Mouse (Mus musculus): ENCODE measurements around the gene Slc10a7.
A peak's percentile ranks its signal among the peaks of the same experiment; 100 is the strongest.

Gene Slc10a7

DNA sequence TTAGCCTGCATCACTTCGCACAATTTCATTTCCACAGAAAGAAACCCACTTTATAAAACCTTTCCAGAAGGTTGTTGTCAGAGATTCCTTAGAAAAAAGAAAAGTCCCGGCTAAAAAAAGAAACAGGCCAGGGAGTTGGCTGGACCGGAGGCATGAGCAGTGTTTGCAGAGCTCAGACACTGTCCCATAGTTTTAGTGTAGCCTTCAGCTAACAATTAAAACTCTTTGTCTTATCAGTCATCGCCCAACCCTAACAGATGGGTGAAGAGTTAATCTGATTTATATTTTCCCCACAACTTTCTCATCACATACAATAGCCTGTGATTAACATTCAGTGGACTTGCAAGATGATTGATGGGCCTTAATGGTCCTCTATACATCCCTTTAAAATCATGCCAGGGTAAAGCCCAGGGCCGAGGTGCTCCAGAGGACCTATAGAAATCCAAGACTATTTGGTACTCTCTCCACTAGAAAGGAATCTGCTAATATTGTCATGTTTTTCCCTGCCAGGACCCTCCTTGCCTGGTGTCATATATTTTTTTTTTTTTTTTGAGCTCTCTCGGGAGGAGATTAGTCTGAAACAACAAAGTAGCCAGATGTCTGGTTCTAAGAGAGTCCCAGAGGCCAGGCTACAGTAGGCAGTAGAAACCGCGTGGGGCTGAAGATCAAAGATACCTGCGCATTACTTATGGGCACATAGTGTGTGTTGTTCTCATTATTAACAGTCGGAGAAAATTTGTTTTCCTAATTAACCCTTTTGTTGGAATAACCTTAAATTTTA, 41.0 kb downstream of the Slc10a7 start:
- DNase-seq = no peak

DNA sequence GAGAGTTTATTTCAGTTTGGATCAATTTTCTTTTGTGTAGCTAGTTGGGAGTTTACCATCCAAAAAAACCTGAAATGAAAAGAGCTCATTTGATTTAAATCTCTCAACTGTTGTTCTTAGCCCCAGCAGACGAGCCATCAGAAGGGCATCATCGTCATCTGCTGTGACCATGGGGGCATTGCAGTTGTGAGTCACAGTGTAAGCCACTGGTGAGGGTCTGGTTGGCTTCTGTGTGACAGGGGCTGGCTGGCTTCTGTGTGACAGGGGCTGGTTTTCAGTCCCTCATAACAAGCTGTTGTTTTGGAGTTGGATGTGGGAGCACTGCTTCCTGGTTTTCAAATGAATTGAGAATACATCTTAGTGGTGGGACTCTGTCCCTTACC, 41.6 kb downstream of the Slc10a7 start:
- DNase-seq = no peak

DNA sequence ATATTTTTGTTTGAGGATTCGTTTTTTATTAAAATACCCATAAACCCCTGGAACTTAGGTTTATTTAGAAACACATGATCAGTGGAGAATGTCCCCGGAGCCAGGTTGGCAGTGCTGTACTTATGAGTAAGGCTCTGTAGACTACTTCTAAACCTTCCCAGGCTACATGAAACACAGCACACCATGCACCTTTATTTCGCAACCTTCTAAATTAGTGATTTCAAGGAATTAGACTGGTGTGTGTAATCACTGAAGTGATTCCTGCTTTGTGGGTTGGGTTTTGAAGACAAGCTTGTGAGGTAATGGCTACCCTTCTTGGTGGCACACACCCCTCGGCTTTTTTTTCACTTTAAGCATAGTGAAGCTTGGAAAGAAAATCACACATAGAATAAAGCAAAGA, 46.7 kb downstream of the Slc10a7 start:
- DNase-seq = no peak

DNA sequence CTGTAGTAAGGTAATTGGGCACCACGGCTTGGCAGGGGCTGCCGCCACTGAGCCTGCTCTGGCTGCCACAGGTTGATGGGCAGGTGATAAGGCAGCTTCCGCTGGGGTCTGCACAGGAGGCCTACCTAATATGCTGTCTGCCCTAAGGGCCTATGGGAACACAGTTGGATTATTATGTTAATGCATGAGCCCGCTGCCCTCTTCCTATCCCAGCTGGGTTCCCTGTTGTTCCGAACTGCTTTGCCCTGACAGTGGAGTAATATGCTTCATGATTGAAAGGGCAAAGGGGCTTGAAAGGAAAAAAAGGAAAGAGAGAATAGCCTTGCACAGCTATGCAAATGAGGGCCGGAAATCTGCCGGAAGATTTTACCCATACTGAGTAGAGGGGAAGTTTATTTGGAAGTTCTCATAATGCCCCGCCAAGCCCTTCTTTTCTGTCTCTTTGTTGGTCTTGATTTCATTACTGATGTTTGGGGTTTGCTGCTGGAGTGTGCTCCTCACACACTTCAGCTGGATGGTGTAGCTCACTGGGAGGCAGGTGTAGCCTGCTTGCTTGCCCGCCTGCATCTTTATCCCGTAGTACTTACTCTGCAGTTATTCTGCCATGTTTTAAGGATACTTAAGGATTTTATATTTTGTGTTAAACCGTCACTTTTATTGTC, 47.8 kb downstream of the Slc10a7 start:
- no peak for DNase-seq

DNA sequence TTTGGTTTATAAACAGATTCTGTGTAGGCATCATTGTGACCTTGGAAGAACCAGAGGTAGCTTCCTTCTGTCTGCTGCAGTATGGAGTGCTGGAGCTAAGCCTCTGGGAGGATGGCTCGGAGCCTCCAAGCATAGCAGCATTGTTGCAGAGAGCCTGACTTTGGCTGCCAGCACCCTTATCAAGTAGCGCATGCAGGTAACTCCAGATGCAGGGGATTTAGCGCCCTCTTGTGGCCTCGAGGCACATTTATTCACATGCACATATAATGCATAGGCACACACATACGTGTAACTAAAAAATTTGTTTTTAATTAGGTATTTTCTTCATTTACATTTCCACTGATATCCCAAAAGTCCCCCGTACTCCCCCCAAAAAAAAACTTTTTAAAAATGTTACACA, 52.5 kb downstream of the Slc10a7 start:
- DNase-seq = no peak

DNA sequence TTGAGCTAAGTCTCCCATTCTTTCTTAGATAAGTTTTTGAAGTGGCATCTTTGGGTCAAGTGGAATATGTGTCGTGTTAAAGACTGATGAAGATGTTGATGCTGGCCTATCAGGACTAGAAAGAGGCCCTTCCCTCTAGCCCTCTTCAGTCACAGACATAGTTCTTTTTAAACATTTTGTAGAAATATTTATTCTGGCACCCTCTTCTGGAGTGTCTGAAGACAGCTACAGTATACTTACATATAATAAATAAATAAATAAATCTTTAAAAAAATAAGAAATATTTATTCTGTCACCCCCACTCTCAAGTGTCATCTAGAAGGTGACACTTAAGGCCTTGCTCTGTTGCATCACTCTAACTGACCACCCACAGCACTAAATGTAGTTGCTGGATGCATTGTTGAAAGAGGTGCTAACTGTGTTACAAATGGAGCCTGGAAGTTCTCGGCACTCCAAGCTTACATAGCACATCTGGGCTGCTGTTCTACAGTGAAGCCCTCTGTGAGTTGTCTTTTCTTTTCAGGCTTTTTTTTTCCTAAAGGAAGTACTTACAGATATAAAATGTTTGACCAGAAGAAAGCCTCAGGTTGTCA, 54.4 kb downstream of the Slc10a7 start:
- no peak for DNase-seq

DNA sequence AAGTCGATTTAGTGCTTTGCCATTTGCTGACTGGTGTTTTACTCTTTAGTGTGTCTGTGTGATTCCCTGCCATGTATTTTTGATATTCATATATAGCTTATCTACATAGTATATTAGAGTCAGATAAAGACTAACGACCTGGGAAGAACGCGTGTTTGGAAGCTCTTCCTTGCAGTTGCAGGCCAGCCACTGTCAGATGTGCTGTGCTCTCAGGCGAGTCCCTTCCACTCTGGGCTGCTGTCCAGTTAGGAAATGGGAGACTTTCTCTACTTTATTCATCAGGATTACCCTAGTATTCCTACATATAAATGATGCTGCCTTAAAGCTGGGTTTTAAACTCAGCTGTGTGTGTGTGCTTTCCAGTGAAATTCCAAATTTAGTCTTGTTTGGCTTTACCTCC, 55.1 kb downstream of the Slc10a7 start:
- DNase-seq = no peak

DNA sequence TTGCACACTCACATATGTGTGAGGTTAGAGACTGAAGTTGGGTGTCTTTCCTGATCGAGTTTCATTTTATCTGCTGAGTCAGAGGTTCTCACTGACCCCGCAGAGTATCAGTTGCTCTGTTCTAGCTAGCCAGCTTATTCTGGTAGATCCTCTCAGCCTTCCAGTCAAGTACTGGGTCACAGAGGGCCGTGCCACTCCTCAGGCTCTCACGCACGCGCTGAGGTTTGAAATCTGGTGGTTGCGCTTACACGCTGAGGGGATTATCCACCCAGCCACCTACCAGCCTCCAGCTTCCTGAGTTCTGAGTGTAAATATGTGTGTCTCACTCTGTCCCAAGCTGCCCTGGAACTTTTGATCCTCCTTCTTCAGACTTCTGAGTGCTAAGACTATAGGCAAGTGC, 59.0 kb downstream of the Slc10a7 start:
- no peak for DNase-seq

DNA sequence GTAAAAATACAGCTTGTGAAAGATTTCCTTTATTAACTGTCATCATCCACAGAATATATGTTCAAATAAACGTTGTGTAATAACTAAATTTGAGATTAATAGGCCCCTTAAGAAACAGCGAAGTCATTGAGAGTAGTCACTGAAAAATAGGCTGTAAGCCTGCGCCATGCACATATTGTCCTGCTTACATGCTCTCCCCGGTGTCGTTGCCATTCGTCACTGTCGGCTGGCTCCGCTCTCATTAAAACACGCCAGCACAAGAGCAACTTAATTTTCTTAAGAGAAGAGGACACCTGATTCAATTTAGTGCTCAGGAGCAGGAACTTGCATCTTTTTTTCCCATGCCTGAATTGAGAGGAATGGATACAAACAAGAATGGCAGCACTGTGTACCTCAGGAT, 62.4 kb downstream of the Slc10a7 start:
- no peak for DNase-seq

DNA sequence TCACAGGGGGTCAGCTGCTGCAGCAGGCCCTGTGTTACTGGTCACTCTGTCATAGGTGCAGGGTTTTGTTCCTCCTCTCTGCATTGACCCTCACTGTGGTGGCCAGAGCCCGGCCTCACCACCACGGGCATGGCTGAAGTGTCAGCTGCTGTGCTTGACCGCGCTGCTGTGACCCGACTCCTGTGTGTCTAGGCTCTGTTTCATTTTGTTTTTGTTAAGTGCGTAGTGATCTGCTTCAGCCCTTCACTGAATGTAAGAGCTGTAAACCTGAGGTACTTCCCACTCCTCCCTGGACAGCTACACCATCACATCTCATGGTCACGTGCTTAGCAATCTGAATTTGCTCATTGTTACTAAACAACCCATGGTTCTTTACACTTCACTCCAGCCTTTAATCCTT, 65.1 kb downstream of the Slc10a7 start:
- no peak for DNase-seq

DNA sequence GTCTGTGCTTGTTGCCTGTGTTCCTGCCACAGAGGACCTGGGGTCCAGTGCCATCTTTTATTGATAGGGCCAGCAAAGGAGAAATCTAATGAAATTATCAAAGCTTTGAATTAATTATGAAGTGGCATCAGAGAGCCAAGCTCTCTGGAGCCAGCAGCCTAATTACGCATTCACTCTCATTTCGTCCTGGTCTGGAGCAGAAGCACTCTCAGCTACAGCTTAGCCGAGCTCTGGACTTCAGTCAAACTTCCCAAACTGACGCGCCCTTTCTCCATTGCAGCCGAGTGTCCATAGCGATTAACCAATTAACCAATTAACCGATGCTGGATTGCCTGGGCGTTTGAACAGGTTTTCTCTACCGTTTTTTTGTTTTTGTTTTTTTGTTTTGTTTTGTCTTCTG, 68.4 kb downstream of the Slc10a7 start:
- DNase-seq = no peak

DNA sequence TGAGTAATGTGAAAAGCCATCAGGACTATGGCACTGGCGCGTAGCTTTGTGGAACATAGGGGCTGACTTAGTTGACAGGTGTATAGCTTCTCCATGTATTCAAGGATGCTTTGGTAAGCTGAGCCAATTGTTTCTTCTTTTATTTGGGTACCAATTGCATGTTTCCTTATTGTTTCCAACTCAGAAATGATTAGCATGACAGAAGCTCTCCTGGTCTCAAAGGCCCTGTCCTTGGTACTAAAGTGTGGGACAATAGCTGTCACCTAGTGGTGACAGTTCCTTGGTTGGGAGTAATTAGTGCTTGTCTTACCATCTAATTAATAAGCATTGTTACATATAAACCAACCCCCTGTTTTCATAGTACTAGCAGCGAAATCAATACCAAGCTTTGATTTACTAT, 68.9 kb downstream of the Slc10a7 start:
- no peak for DNase-seq

DNA sequence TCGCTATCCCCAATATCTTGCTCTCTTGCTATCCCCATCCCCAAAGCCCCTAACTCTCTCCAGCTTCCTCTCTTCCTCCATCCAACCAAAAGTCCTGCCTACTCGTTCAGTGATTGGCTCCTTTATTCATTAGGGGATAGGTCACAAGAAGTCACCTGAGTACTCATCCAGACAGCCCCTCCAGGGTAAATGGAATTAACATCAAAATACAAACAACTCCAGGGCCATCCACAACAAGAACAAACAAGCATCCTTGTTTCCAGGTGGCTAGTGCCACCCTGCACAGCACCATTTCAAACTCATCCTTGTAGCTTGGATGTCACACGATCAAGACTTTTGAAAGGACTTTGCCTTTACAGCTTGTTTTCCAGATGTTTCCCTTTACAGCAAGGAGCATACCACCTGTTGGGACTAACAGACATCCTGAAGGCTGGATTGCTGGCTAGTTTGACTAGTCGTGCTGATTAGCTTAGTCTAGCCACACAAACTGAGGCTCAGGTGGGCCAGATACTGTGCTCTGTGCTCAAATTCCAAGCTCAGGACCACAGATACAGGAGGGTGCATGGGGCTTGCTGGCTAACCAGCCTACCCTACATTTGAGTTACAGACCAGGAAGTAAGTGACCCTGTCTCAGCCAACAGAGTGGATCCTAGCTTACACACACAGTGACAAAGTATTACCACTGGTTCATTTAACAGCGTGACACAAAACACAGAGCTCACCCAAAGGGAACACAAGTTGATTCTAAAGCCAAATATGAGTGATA, 75.0 kb downstream of the Slc10a7 start:
- no peak for DNase-seq

DNA sequence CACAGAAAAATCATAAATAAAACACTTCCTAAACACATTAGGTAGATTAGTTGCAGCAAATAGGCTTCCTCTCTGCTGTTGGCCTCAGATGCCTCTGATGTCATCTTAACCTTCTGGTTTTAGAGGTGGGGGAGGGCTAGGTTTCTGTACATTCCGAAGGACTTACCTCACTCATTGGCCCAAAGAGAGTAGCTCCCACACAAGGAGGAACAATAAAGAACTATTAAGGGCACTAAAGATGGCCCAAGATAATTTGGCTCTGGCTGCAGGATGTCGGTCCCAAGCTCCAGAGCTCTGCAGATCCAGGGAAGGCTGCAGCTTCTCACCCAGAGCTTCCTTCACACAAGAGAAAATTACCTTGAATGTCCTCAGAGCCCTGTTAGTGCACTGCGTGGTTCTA, 75.7 kb downstream of the Slc10a7 start:
- peak; percentile 43 for DNase-seq

DNA sequence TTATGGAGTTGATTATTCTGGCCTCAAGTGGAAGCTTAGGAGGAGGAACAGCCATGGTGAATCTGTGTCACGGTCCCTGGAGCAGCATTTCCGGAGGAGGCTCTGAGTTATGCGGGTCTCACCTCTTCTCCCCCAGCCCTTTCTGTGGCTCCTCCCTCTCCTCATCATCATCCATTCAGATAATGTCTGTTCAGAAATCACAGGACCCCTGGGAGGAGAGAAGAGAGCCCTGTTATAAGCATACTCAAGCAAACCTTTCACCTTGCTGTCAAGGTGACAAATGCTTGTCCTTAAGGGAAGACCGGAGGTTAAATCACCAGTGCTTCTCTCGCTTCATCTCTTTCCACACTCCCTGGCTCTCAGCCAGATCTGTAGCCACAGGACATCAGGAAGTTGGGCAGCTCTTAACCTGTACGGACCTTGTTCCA, 86.3 kb downstream of the Slc10a7 start:
- no peak for DNase-seq

DNA sequence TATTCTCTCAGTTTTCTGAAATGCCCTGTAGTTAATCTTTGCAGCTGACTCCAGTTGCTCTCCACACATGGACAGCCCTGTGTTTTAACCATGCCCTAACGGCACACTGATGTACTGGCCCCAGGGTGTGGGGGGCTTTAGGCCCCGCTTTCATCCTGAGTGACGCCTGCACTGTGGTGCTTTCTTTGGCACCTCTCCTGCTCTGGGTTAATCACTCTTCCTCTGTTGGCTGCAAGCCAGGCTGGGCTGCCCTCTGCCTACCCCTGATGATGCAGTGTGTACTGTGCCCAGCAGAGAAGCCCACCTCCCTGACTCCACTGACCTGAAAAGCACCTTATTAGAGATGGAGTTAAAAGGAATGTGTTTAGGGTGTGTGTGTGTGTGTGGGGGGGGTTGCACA, 89.1 kb downstream of the Slc10a7 start:
- DNase-seq = peak; percentile 15

DNA sequence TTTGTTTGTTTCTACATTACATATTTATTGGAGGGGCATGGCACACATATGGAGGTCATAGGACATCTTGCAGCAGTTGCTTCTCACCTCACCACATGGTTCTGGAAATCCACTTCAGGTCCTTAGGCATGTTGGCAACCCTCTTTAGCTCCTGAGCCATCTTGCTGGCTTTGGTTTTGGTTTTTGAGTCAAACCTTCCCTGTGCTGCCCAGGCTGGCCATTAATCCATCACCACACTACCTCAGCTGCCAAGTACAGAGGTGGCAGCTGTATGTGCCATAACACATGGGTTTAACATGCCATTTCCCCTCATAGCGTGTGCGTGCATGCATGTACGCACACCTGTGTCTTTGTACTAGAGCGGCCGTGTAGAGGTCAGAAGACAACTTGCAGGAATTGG, 93.9 kb downstream of the Slc10a7 start:
- DNase-seq = no peak

DNA sequence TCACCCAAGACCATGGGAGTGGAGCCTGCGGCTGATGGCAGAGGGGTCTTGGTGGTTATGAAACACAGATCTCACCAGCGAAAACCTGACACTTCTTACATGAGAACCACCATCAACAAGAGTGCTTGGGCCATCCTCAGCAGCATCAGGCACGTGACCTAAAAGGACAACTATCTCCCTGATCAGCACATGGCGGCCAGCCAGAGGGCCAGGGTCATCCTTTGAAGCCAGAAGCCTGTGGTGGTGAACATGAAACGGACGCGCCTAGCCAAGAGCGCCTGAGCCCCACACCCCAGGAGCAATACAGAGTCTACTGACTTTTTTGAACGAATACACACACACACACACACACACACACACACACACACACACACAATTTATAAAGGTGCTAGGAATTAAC, 95.3 kb downstream of the Slc10a7 start:
- DNase-seq = no peak

DNA sequence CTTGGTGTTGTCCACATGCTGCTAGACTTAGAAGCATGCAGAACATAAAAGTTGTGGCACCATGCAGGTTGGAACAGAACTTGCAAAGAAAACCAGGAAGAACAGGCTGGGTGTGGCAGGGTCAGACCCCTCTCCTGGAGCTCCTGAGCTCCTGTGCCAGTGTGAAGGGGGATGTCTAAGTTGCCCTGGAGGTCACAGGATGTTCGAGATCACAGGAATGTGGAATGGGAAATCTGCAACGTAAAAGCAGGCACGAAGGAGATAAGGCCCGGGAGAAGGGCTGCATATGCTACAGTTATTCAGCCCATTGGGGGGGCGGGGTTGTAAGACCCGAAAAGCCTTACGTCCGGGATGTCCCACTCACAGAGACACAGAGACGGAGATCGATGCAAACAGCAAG, 100.2 kb downstream of the Slc10a7 start:
- DNase-seq = no peak

DNA sequence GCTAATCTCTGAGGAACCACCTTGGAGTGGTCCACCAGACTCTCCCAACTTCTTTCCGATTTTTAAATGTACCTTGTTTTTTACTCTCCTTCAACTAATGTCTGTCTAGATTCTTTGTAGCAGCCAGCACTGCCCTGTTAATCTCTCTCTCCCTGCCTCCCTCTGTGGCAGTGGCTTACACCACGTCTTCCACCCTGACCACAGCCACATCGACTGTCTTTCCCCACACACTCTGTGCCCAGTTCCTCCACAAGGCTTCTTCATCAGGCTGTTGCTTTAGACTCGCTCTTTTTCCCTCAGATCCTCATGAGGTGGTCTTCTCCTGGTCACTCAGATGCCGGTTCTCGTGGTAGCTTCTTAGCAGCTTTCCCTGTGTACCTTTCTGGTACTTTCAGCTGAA, 101.9 kb downstream of the Slc10a7 start:
- no peak for DNase-seq

DNA sequence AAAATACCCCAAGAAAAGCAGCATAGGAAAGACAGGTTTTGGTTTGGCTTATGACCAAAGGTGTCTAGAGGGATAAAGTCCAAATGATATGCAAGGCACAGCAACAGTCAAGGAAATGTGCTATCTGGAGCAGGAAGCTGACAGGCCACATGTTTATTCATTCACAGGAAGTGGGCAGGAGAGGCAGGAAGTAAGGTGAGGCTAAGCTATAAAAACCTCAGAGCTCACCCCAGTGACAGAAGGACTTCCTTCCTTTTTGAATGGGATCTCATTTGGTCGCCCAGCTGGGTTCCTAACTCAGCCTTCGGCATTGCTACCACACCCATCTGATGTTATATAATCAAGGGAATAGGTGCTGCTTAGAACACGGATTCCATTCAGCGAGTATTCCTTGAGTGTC, 113.2 kb downstream of the Slc10a7 start:
- no peak for DNase-seq

DNA sequence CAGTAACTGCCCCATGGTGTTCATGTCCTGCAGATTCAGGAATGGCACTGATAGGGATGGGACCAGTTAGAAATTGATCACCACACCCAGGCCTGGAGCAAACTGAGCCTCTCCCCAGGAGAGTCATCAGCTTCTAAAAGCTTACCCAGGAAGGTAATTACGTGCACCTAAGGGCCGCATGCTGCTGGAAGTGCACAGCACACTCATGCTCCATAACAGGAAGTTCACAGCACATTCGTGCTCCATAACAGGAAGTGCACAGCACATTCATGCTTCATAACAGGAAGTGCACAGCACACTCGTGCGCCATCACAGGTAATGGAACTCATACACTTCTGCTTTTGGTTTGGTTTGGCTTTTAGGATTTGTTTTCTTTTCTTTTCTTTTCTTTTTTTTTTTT, 114.8 kb downstream of the Slc10a7 start:
- DNase-seq = no peak

DNA sequence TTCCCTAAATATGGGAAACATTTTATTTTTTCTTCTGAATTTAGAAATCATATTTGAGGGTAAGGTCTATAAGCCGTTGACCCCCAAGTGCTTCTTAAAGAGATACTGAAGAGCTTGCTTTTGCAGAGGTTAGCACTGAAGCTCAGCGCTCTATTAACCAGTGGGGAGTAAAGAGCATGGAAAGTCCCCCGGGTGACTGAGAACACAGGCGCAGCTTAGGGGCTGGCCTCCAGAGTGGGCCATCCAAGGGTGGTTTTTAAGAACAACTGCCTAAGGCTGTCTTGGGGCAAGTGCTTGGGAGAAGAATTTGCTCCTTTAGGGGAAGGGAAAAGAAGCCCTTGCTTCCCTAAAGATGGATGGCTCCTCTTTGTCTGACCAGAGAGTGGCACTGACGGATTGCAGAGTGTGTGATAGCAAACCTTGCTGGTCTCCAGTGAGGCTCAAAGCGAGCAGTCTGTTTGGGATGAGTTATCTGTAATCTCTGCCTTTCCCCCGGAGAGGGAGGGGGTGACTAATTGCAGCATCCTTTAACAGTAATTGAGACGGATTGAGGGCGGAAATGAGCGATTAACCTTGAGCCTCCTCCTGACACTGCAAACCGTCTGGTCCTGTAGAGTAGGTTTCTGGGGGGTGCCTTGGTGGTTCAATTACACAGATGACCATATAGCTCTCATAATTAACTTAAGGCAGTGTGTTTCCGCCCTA, 115.7 kb downstream of the Slc10a7 start:
- no peak for DNase-seq

Measured in lung, postnatal 10 days (tissue).